Mouse (Mus musculus): ENCODE results near the gene A030005K14Rik. TPM values are rescaled to one million over a fixed set of nuclear protein-coding genes. Genes with fewer than 3 reads are reported as not detected.

A030005K14Rik gene
- total and polyA plus RNA-seq, 2 experiments from 2014 or later = not detected

GRCm38 (mm10) chr1:83044882-83045427, 14.2 kb downstream of the A030005K14Rik start, which contains the start of gene Gm47969:
TSS of gene Gm47969 (plus strand) at chr1:83044932.
- Histone ChIP-seq H3K27me3 (ENCODE audit: control insufficient read depth, insufficient read depth, low read length) (no peaks in the 10 kb centered on the region), H3K4me3 (ENCODE audit: low read depth, low read length) (no peak within 1 kb of the TSS), H3K4me2 (ENCODE audit: low read depth, low read length) (no peak within 1 kb of the TSS), H3K9ac (replicated peaks; ENCODE audit: low read depth, low read length) (no peak within 1 kb of the TSS), H3K36me3 (replicated peaks; ENCODE audit: control insufficient read depth, insufficient read depth, low read length) (no peaks in the 10 kb centered on the region), H3K27ac (ENCODE audit: low read depth) (no peak within 1 kb of the TSS), H3K4me1 (ENCODE audit: control insufficient read depth, insufficient read depth) (no peaks in the 10 kb centered on the region), H3K9me3 (replicated peaks; ENCODE audit: control insufficient read depth, low read length) (no peaks in the 10 kb centered on the region)
- TF ChIP-seq CTCF (IDR thresholded peaks at IDR 0.05; ENCODE audit: low read depth) (no peak), EP300 (IDR thresholded peaks at IDR 0.05; ENCODE audit: low read depth) (no peak)
- ATAC-seq (ENCODE audit: insufficient read depth, low read depth) (no peak), DNase-seq (ENCODE audit: low spot score) (no peak)
- WGBS = 70% methylated on average over 5 of the region's 5 CpGs

GRCm38 (mm10) chr1:83042380-83042779, 16.8 kb downstream of the A030005K14Rik start, which contains the start of gene Krtap28-10:
TSS of gene Krtap28-10 (minus strand) at chr1:83042480.
- TF ChIP-seq EP300 (IDR thresholded peaks at IDR 0.05; ENCODE audit: low read depth) (no peak), CTCF (IDR thresholded peaks at IDR 0.05; ENCODE audit: low read depth) (no peak)
- no peaks in the 10 kb centered on the region for H3K9me3 ChIP-seq (replicated peaks; ENCODE audit: control insufficient read depth, low read length)
- no peak within 1 kb of the TSS for H3K27ac ChIP-seq (ENCODE audit: low read depth)
- H3K4me1 ChIP-seq (ENCODE audit: control insufficient read depth, insufficient read depth) = peaks cover 6% of the 10 kb centered on the region; the same call in 1 of the 2 replicates
- no peak within 1 kb of the TSS for H3K4me2 ChIP-seq (ENCODE audit: low read depth, low read length)
- H3K9ac ChIP-seq (replicated peaks; ENCODE audit: low read depth, low read length) = no peak within 1 kb of the TSS
- no peaks in the 10 kb centered on the region for H3K36me3 ChIP-seq (replicated peaks; ENCODE audit: control insufficient read depth, insufficient read depth, low read length)
- WGBS = 86% methylated on average over 2 of the region's 2 CpGs
- no peak within 1 kb of the TSS for H3K4me3 ChIP-seq (ENCODE audit: low read depth, low read length)
- no peaks in the 10 kb centered on the region for H3K27me3 ChIP-seq (ENCODE audit: control insufficient read depth, insufficient read depth, low read length)
- ATAC-seq (ENCODE audit: insufficient read depth, low read depth) (no peak), DNase-seq (ENCODE audit: low spot score) (no peak)

GRCm38 (mm10) chr1:83039080-83039479, 20.1 kb downstream of the A030005K14Rik start:
- H3K9me3 ChIP-seq (replicated peaks; ENCODE audit: control insufficient read depth, low read length) = no peaks in the 10 kb centered on the region
- no peak overlapping the region for H3K4me3 ChIP-seq (ENCODE audit: low read depth, low read length)
- H3K36me3 ChIP-seq (replicated peaks; ENCODE audit: control insufficient read depth, insufficient read depth, low read length) = no peaks in the 10 kb centered on the region
- TF ChIP-seq CTCF (IDR thresholded peaks at IDR 0.05; ENCODE audit: low read depth) (no peak), EP300 (IDR thresholded peaks at IDR 0.05; ENCODE audit: low read depth) (no peak)
- no peak overlapping the region for H3K4me2 ChIP-seq (ENCODE audit: low read depth, low read length)
- ATAC-seq (ENCODE audit: insufficient read depth, low read depth) = no peak
- no peak overlapping the region for H3K27ac ChIP-seq (ENCODE audit: low read depth)
- no peak overlapping the region for H3K9ac ChIP-seq (replicated peaks; ENCODE audit: low read depth, low read length)
- 85% methylated on average over 4 of the region's 4 CpGs for WGBS
- DNase-seq (ENCODE audit: low spot score) = no peak
- no peaks in the 10 kb centered on the region for H3K27me3 ChIP-seq (ENCODE audit: control insufficient read depth, insufficient read depth, low read length)
- H3K4me1 ChIP-seq (ENCODE audit: control insufficient read depth, insufficient read depth) = peaks cover 8% of the 10 kb centered on the region

GRCm38 (mm10) chr1:83038109-83038672, 21.0 kb downstream of the A030005K14Rik start, which contains the start of gene Slc19a3:
TSS of gene Slc19a3 (minus strand) at chr1:83038448.
- Histone ChIP-seq H3K4me3 (ENCODE audit: low read depth, low read length) (peak within 1 kb of the TSS; percentile 62), H3K9ac (replicated peaks; ENCODE audit: low read depth, low read length) (peak within 1 kb of the TSS; percentile 55; the same call in 1 of the 2 replicates), H3K36me3 (replicated peaks; ENCODE audit: control insufficient read depth, insufficient read depth, low read length) (no peaks in the 10 kb centered on the region), H3K27me3 (ENCODE audit: control insufficient read depth, insufficient read depth, low read length) (no peaks in the 10 kb centered on the region), H3K4me1 (ENCODE audit: control insufficient read depth, insufficient read depth) (peaks cover 8% of the 10 kb centered on the region), H3K9me3 (replicated peaks; ENCODE audit: control insufficient read depth, low read length) (no peaks in the 10 kb centered on the region), H3K27ac (ENCODE audit: low read depth) (peak within 1 kb of the TSS; percentile 68), H3K4me2 (ENCODE audit: low read depth, low read length) (peak within 1 kb of the TSS; percentile 76)
- ATAC-seq (ENCODE audit: insufficient read depth, low read depth) = peak; percentile 96
- WGBS = under 1% methylated on average over 25 of the region's 25 CpGs
- TF ChIP-seq CTCF (IDR thresholded peaks at IDR 0.05; ENCODE audit: low read depth) (no peak), EP300 (IDR thresholded peaks at IDR 0.05; ENCODE audit: low read depth) (no peak)
- DNase-seq (ENCODE audit: low spot score) = peak; percentile 66

GRCm38 (mm10) chr1:83036892-83037667, 22.1 kb downstream of the A030005K14Rik start:
- no peaks in the 10 kb centered on the region for H3K36me3 ChIP-seq (replicated peaks; ENCODE audit: control insufficient read depth, insufficient read depth, low read length)
- ATAC-seq (ENCODE audit: insufficient read depth, low read depth) (no peak), DNase-seq (ENCODE audit: low spot score) (no peak)
- H3K4me3 ChIP-seq (ENCODE audit: low read depth, low read length) = no peak overlapping the region; the same call in 1 of the 2 replicates
- H3K9me3 ChIP-seq (replicated peaks; ENCODE audit: control insufficient read depth, low read length) = no peaks in the 10 kb centered on the region
- 73% methylated on average over 11 of the region's 11 CpGs for WGBS
- TF ChIP-seq CTCF (IDR thresholded peaks at IDR 0.05; ENCODE audit: low read depth) (no peak), EP300 (IDR thresholded peaks at IDR 0.05; ENCODE audit: low read depth) (no peak)
- peaks cover 13% of the 10 kb centered on the region for H3K4me1 ChIP-seq (ENCODE audit: control insufficient read depth, insufficient read depth)
- no peaks in the 10 kb centered on the region for H3K27me3 ChIP-seq (ENCODE audit: control insufficient read depth, insufficient read depth, low read length)
- H3K27ac ChIP-seq (ENCODE audit: low read depth) = no peak overlapping the region
- H3K9ac ChIP-seq (replicated peaks; ENCODE audit: low read depth, low read length) = no peak overlapping the region
- H3K4me2 ChIP-seq (ENCODE audit: low read depth, low read length) = no peak overlapping the region; the same call in 1 of the 2 replicates
